Mouse (Mus musculus): ENCODE data around the gene Olfr1012. TPM values are rescaled to one million over a fixed set of nuclear protein-coding genes. Genes with fewer than 3 reads are reported as not detected.

The Olfr1012 gene
- not detected in 2 replicates for polyA plus RNA-seq (2014; fragmentation: Nextera tagmentation; extraction: Ambion mirVana)

- ATAC-seq (ENCODE audit: low FRiP score, low TSS enrichment) = no peak
- Histone ChIP-seq H3K4me1 (ENCODE audit: control insufficient read depth, insufficient read depth, low read length) (no peaks in the 10 kb centered on the region), H3K4me2 (replicated peaks; ENCODE audit: low read depth, low read length) (no peak within 1 kb of the TSS), H3K27ac (ENCODE audit: low read depth, low read length) (no peak within 1 kb of the TSS), H3K4me3 (ENCODE audit: low read length) (no peak within 1 kb of the TSS), H3K9ac (ENCODE audit: low read depth, low read length) (no peak within 1 kb of the TSS), H3K9me3 (ENCODE audit: control insufficient read depth, low read length) (no peaks in the 10 kb centered on the region), H3K27me3 (ENCODE audit: control insufficient read depth, insufficient read depth, low read length) (no peaks in the 10 kb centered on the region), H3K36me3 (ENCODE audit: control insufficient read depth, insufficient read depth, low read length) (no peaks in the 10 kb centered on the region)
- 64% methylated on average over 1 of the region's 1 CpGs for WGBS
Measured at GRCm38 (mm10) chr2:85762666-85763065, at the start of gene Olfr1012. Gene Olfr1012, minus strand, starts transcription at chr2:85762766.

GRCm38 (mm10) chr2:85804501-85804900 is 41.9 kb upstream of the Olfr1012 start:
- 79% methylated on average over 4 of the region's 4 CpGs for WGBS
- no peak overlapping the region for H3K27ac ChIP-seq (ENCODE audit: low read depth, low read length)
- H3K9ac ChIP-seq (ENCODE audit: low read depth, low read length) = no peak overlapping the region
- H3K9me3 ChIP-seq (ENCODE audit: control insufficient read depth, low read length) = no peaks in the 10 kb centered on the region
- ATAC-seq (ENCODE audit: low FRiP score, low TSS enrichment) = no peak
- no peak overlapping the region for H3K4me2 ChIP-seq (replicated peaks; ENCODE audit: low read depth, low read length)
- no peaks in the 10 kb centered on the region for H3K4me1 ChIP-seq (ENCODE audit: control insufficient read depth, insufficient read depth, low read length)
- H3K4me3 ChIP-seq (ENCODE audit: low read length) = no peak overlapping the region
- no peaks in the 10 kb centered on the region for H3K36me3 ChIP-seq (ENCODE audit: control insufficient read depth, insufficient read depth, low read length)
- no peaks in the 10 kb centered on the region for H3K27me3 ChIP-seq (ENCODE audit: control insufficient read depth, insufficient read depth, low read length)

GRCm38 (mm10) chr2:85802444-85802843 is 39.9 kb upstream of the Olfr1012 start, which contains the start of gene Olfr1016:
Gene Olfr1016, minus strand, starts transcription at chr2:85802544.
- Histone ChIP-seq H3K27me3 (ENCODE audit: control insufficient read depth, insufficient read depth, low read length) (no peaks in the 10 kb centered on the region), H3K4me3 (ENCODE audit: low read length) (no peak within 1 kb of the TSS), H3K4me1 (ENCODE audit: control insufficient read depth, insufficient read depth, low read length) (no peaks in the 10 kb centered on the region), H3K9me3 (ENCODE audit: control insufficient read depth, low read length) (no peaks in the 10 kb centered on the region), H3K27ac (ENCODE audit: low read depth, low read length) (no peak within 1 kb of the TSS), H3K9ac (ENCODE audit: low read depth, low read length) (no peak within 1 kb of the TSS), H3K36me3 (ENCODE audit: control insufficient read depth, insufficient read depth, low read length) (no peaks in the 10 kb centered on the region), H3K4me2 (replicated peaks; ENCODE audit: low read depth, low read length) (no peak within 1 kb of the TSS)
- 91% methylated on average over 2 of the region's 2 CpGs for WGBS
- no peak for ATAC-seq (ENCODE audit: low FRiP score, low TSS enrichment)

- H3K4me1 ChIP-seq (ENCODE audit: control insufficient read depth, insufficient read depth, low read length) = no peaks in the 10 kb centered on the region
- no peak overlapping the region for H3K9ac ChIP-seq (ENCODE audit: low read depth, low read length)
- no peak overlapping the region for H3K27ac ChIP-seq (ENCODE audit: low read depth, low read length)
- no peaks in the 10 kb centered on the region for H3K27me3 ChIP-seq (ENCODE audit: control insufficient read depth, insufficient read depth, low read length)
- no peaks in the 10 kb centered on the region for H3K36me3 ChIP-seq (ENCODE audit: control insufficient read depth, insufficient read depth, low read length)
- ATAC-seq (ENCODE audit: low FRiP score, low TSS enrichment) = no peak
- H3K4me2 ChIP-seq (replicated peaks; ENCODE audit: low read depth, low read length) = no peak overlapping the region
- no peaks in the 10 kb centered on the region for H3K9me3 ChIP-seq (ENCODE audit: control insufficient read depth, low read length)
- WGBS = 68% methylated on average over 2 of the region's 2 CpGs
- no peak overlapping the region for H3K4me3 ChIP-seq (ENCODE audit: low read length)
Measured at GRCm38 (mm10) chr2:85792331-85792730, 29.8 kb upstream of the Olfr1012 start.

GRCm38 (mm10) chr2:85781717-85782116 is 19.2 kb upstream of the Olfr1012 start, which contains the start of gene Olfr1015:
Gene Olfr1015, plus strand, starts transcription at chr2:85782017.
- no peak within 1 kb of the TSS for H3K9ac ChIP-seq (ENCODE audit: low read depth, low read length)
- no peaks in the 10 kb centered on the region for H3K9me3 ChIP-seq (ENCODE audit: control insufficient read depth, low read length)
- H3K27me3 ChIP-seq (ENCODE audit: control insufficient read depth, insufficient read depth, low read length) = no peaks in the 10 kb centered on the region
- H3K4me3 ChIP-seq (ENCODE audit: low read length) = no peak within 1 kb of the TSS
- no peak within 1 kb of the TSS for H3K4me2 ChIP-seq (replicated peaks; ENCODE audit: low read depth, low read length)
- H3K27ac ChIP-seq (ENCODE audit: low read depth, low read length) = no peak within 1 kb of the TSS
- no peaks in the 10 kb centered on the region for H3K36me3 ChIP-seq (ENCODE audit: control insufficient read depth, insufficient read depth, low read length)
- no peak for ATAC-seq (ENCODE audit: low FRiP score, low TSS enrichment)
- no peaks in the 10 kb centered on the region for H3K4me1 ChIP-seq (ENCODE audit: control insufficient read depth, insufficient read depth, low read length)

GRCm38 (mm10) chr2:85772413-85772812 is 9.8 kb upstream of the Olfr1012 start, which contains the start of gene Olfr1014:
Gene Olfr1014, plus strand, starts transcription at chr2:85772713.
- H3K27me3 ChIP-seq (ENCODE audit: control insufficient read depth, insufficient read depth, low read length) = no peaks in the 10 kb centered on the region
- H3K4me3 ChIP-seq (ENCODE audit: low read length) = no peak within 1 kb of the TSS
- H3K27ac ChIP-seq (ENCODE audit: low read depth, low read length) = no peak within 1 kb of the TSS
- H3K9me3 ChIP-seq (ENCODE audit: control insufficient read depth, low read length) = no peaks in the 10 kb centered on the region
- no peak within 1 kb of the TSS for H3K9ac ChIP-seq (ENCODE audit: low read depth, low read length)
- no peaks in the 10 kb centered on the region for H3K4me1 ChIP-seq (ENCODE audit: control insufficient read depth, insufficient read depth, low read length)
- H3K36me3 ChIP-seq (ENCODE audit: control insufficient read depth, insufficient read depth, low read length) = no peaks in the 10 kb centered on the region
- H3K4me2 ChIP-seq (replicated peaks; ENCODE audit: low read depth, low read length) = no peak within 1 kb of the TSS
- ATAC-seq (ENCODE audit: low FRiP score, low TSS enrichment) = no peak

- Histone ChIP-seq H3K27me3 (ENCODE audit: control insufficient read depth, insufficient read depth, low read length) (no peaks in the 10 kb centered on the region), H3K9me3 (ENCODE audit: control insufficient read depth, low read length) (no peaks in the 10 kb centered on the region), H3K4me2 (replicated peaks; ENCODE audit: low read depth, low read length) (no peak within 1 kb of the TSS), H3K4me1 (ENCODE audit: control insufficient read depth, insufficient read depth, low read length) (no peaks in the 10 kb centered on the region), H3K27ac (ENCODE audit: low read depth, low read length) (no peak within 1 kb of the TSS), H3K9ac (ENCODE audit: low read depth, low read length) (no peak within 1 kb of the TSS), H3K4me3 (ENCODE audit: low read length) (no peak within 1 kb of the TSS), H3K36me3 (ENCODE audit: control insufficient read depth, insufficient read depth, low read length) (no peaks in the 10 kb centered on the region)
- ATAC-seq (ENCODE audit: low FRiP score, low TSS enrichment) = no peak
Measured at GRCm38 (mm10) chr2:85766798-85767197, 4.2 kb upstream of the Olfr1012 start, which contains the start of gene Olfr1013. Gene Olfr1013, plus strand, starts transcription at chr2:85767098.

GRCm38 (mm10) chr2:85753822-85754221 is 8.7 kb downstream of the Olfr1012 start:
- 88% methylated on average over 4 of the region's 4 CpGs for WGBS
- no peak overlapping the region for H3K4me3 ChIP-seq (ENCODE audit: low read length)
- no peaks in the 10 kb centered on the region for H3K36me3 ChIP-seq (ENCODE audit: control insufficient read depth, insufficient read depth, low read length)
- no peak overlapping the region for H3K9ac ChIP-seq (ENCODE audit: low read depth, low read length)
- H3K4me2 ChIP-seq (replicated peaks; ENCODE audit: low read depth, low read length) = no peak overlapping the region
- no peak overlapping the region for H3K27ac ChIP-seq (ENCODE audit: low read depth, low read length)
- H3K4me1 ChIP-seq (ENCODE audit: control insufficient read depth, insufficient read depth, low read length) = no peaks in the 10 kb centered on the region
- no peak for ATAC-seq (ENCODE audit: low FRiP score, low TSS enrichment)
- H3K9me3 ChIP-seq (ENCODE audit: control insufficient read depth, low read length) = no peaks in the 10 kb centered on the region
- no peaks in the 10 kb centered on the region for H3K27me3 ChIP-seq (ENCODE audit: control insufficient read depth, insufficient read depth, low read length)

GRCm38 (mm10) chr2:85725793-85726192 is 36.8 kb downstream of the Olfr1012 start:
- Histone ChIP-seq H3K9ac (ENCODE audit: low read depth, low read length) (no peak overlapping the region), H3K27ac (ENCODE audit: low read depth, low read length) (no peak overlapping the region), H3K4me2 (replicated peaks; ENCODE audit: low read depth, low read length) (no peak overlapping the region), H3K36me3 (ENCODE audit: control insufficient read depth, insufficient read depth, low read length) (no peaks in the 10 kb centered on the region), H3K9me3 (ENCODE audit: control insufficient read depth, low read length) (no peaks in the 10 kb centered on the region), H3K4me3 (ENCODE audit: low read length) (no peak overlapping the region), H3K27me3 (ENCODE audit: control insufficient read depth, insufficient read depth, low read length) (no peaks in the 10 kb centered on the region), H3K4me1 (ENCODE audit: control insufficient read depth, insufficient read depth, low read length) (no peaks in the 10 kb centered on the region)
- ATAC-seq (ENCODE audit: low FRiP score, low TSS enrichment) = no peak
- 20% methylated on average over 3 of the region's 3 CpGs for WGBS

Data from kidney, embryonic 14.5 days (tissue).